Mouse (Mus musculus): ENCODE measurements at regions not wholly inside any gene's neighbourhood (a gene's known extent, or its start where the extent isn't known, plus 50 kb on each side); places are given as distances from the start of the nearest gene placed in this dataset.

- peak; percentile 22 for DNase-seq (ENCODE audit: low read depth)
Observed at GRCm38 (mm10) chr7:115233850-115234436, 490.4 kb downstream of the Insc start.

DNA sequence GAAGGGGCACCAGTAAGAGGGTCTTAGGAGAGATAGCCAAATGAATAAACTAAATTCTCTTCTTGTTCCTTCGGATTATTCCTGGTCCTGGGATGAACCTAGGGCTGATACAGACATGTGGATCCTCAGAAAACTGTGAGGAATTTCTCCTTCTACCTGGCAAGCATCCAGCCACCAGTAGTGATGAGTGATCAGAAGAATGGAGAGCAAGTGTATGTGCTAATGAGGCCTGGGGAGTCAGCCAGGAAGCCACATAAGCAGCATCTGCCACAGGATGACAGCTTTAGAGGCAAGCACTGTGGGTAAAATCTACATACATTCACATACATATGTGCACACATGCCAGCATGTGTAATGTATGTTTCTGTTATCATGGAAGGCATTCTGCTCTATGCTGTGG, 493.6 kb downstream of the Insc start:
- DNase-seq (ENCODE audit: low read depth) = peak; percentile 79
- TF ChIP-seq POLR2A (IDR thresholded peaks at IDR 0.05; ENCODE audit: borderline replicate concordance, extremely low read depth, insufficient read depth, insufficient read length, poor library complexity, severe bottlenecking) = no peak
- no peak for TF ChIP-seq CTCF (IDR thresholded peaks at IDR 0.05; ENCODE audit: borderline replicate concordance, extremely low read depth, insufficient read depth, insufficient read length)

More at GRCm38 (mm10) chr7:115233850-115234436, 490.4 kb downstream of the Insc start:
- TF ChIP-seq POLR2A (IDR thresholded peaks at IDR 0.05; ENCODE audit: borderline replicate concordance, extremely low read depth, insufficient read depth, insufficient read length, poor library complexity, severe bottlenecking) (no peak), CTCF (IDR thresholded peaks at IDR 0.05; ENCODE audit: borderline replicate concordance, extremely low read depth, insufficient read depth, insufficient read length) (no peak)

- DNase-seq (ENCODE audit: low read depth) = no peak
- no peak for TF ChIP-seq CTCF (IDR thresholded peaks at IDR 0.05; ENCODE audit: borderline replicate concordance, extremely low read depth, insufficient read depth, insufficient read length)
- TF ChIP-seq POLR2A (IDR thresholded peaks at IDR 0.05; ENCODE audit: borderline replicate concordance, extremely low read depth, insufficient read depth, insufficient read length, poor library complexity, severe bottlenecking) = no peak
Observed at GRCm38 (mm10) chr7:115251591-115252369, 508.3 kb downstream of the Insc start.

- TF ChIP-seq POLR2A (IDR thresholded peaks at IDR 0.05; ENCODE audit: borderline replicate concordance, extremely low read depth, insufficient read depth, insufficient read length, poor library complexity, severe bottlenecking) (no peak), CTCF (IDR thresholded peaks at IDR 0.05; ENCODE audit: borderline replicate concordance, extremely low read depth, insufficient read depth, insufficient read length) (no peak)
- DNase-seq (ENCODE audit: low read depth) = no peak
Observed at GRCm38 (mm10) chr7:115252370-115252750, 508.9 kb downstream of the Insc start.

DNA sequence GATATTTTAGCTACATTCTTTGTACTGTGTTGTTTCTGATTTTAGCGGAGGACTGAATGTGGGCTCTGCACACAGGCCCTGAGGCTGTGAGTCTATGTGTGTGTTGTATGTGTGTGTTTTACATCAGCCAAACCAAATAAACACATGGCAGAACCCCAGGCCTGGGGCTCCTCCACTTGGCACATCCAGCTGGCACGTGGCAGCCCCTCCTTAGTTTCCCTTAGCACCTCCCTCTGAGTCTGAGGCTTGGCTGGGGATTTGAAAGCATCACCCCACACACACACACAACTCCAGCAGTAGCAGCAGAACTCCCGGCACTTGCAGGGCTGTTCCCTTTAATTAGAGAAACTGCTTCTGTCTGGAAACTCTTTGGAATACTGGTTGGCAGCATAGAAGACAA, 515.1 kb downstream of the Insc start:
- no peak for TF ChIP-seq CTCF (IDR thresholded peaks at IDR 0.05; ENCODE audit: borderline replicate concordance, extremely low read depth, insufficient read depth, insufficient read length)
- TF ChIP-seq POLR2A (IDR thresholded peaks at IDR 0.05; ENCODE audit: borderline replicate concordance, extremely low read depth, insufficient read depth, insufficient read length, poor library complexity, severe bottlenecking) = no peak
- peak; percentile 94 for DNase-seq (ENCODE audit: low read depth)

GRCm38 (mm10) chr7:115263082-115263481, 519.6 kb downstream of the Insc start:
- DNase-seq (ENCODE audit: low read depth) = no peak
- no peak for TF ChIP-seq POLR2A (IDR thresholded peaks at IDR 0.05; ENCODE audit: borderline replicate concordance, extremely low read depth, insufficient read depth, insufficient read length, poor library complexity, severe bottlenecking)
- TF ChIP-seq CTCF (IDR thresholded peaks at IDR 0.05; ENCODE audit: borderline replicate concordance, extremely low read depth, insufficient read depth, insufficient read length) = no peak

GRCm38 (mm10) chr7:115266141-115266540, 522.6 kb downstream of the Insc start:
- TF ChIP-seq POLR2A (IDR thresholded peaks at IDR 0.05; ENCODE audit: borderline replicate concordance, extremely low read depth, insufficient read depth, insufficient read length, poor library complexity, severe bottlenecking) (no peak), CTCF (IDR thresholded peaks at IDR 0.05; ENCODE audit: borderline replicate concordance, extremely low read depth, insufficient read depth, insufficient read length) (no peak)
- no peak for DNase-seq (ENCODE audit: low read depth)

DNA sequence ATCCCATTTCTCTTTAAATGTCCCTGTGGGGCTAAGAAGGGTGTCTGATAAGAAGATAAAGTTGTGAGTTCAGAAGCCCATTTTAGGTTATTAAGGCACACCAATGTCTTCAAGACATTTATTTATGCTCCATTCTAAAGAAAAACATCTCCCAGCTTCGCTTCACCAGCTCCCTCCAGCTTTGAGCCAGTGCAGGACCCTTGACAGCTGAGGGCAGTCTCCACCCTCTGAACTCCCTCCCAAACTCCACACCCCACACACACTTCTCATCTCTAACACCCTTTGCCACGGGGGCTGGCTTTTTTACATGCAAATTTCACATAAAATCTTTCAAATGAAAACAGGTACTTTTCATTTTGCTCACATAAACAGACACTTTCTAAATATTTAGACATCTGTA, 527.3 kb downstream of the Insc start:
- peak; percentile 12 for DNase-seq (ENCODE audit: low read depth)
- TF ChIP-seq POLR2A (IDR thresholded peaks at IDR 0.05; ENCODE audit: borderline replicate concordance, extremely low read depth, insufficient read depth, insufficient read length, poor library complexity, severe bottlenecking) (no peak), CTCF (IDR thresholded peaks at IDR 0.05; ENCODE audit: borderline replicate concordance, extremely low read depth, insufficient read depth, insufficient read length) (no peak)

- TF ChIP-seq POLR2A (IDR thresholded peaks at IDR 0.05; ENCODE audit: borderline replicate concordance, extremely low read depth, insufficient read depth, insufficient read length, poor library complexity, severe bottlenecking) (no peak), CTCF (IDR thresholded peaks at IDR 0.05; ENCODE audit: borderline replicate concordance, extremely low read depth, insufficient read depth, insufficient read length) (no peak)
- peak; percentile 41 for DNase-seq (ENCODE audit: low read depth)
Observed at GRCm38 (mm10) chr7:115274836-115275235, 531.3 kb downstream of the Insc start.

DNA sequence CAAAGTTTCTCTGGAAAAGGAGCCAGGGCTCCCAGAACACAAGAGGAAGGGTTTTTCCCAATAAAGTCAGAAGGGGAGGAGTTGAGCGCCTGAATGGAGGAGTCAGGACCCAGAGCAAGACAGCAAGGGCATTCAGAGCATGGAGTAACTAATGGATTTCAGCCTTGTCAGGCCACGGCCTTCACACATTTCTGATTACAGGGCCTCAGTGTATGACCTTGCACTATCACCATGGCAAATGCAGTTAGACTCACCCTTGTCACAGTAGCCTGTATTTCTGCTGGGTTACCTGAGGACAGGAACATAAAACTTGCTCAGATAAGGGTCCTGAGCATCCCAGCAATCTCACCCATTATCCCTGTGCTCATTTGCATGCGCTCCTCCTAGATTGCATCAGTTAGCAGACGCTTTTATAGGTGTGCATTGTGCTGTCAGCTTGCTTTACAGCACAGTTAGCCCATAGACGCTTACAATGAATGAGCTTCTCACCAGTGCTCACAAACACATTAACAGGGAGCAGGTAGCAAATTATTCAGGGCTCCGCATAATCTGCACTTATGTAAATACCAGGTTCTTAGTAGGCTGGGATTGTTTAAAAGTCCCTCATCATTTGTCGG, 547.4 kb downstream of the Insc start:
- TF ChIP-seq POLR2A (IDR thresholded peaks at IDR 0.05; ENCODE audit: borderline replicate concordance, extremely low read depth, insufficient read depth, insufficient read length, poor library complexity, severe bottlenecking) (no peak), CTCF (IDR thresholded peaks at IDR 0.05; ENCODE audit: borderline replicate concordance, extremely low read depth, insufficient read depth, insufficient read length) (no peak)
- peak; percentile 38 for DNase-seq (ENCODE audit: low read depth)

DNA sequence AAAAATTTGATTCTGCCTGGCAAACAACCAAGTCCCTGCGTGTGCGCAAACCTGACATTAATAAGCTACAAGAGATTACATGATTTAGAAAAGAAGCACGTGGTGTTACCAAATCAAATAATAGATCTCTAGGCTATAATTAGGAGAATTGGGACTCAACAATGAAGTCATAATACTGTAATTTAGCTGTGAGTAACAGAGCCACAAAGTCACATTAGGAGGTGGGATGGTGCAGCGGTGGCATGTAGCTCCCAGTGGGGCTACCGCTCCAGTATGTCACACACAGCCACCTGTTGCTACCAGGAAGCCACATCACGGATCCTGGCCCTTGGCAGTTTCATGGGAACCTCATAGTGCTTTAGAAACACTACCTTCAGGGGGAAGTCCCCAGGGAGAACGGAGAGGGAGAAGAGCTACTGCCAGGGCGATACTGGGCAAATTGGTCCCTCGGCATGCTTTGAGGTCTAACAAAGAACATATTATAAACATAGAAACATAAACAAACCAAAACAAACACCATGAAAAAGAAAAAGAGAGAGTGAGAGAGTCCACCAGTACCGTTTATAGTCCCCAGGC, 551.2 kb downstream of the Insc start:
- peak; percentile 47 for DNase-seq (ENCODE audit: low read depth)
- TF ChIP-seq CTCF (IDR thresholded peaks at IDR 0.05; ENCODE audit: borderline replicate concordance, extremely low read depth, insufficient read depth, insufficient read length) = no peak
- TF ChIP-seq POLR2A (IDR thresholded peaks at IDR 0.05; ENCODE audit: borderline replicate concordance, extremely low read depth, insufficient read depth, insufficient read length, poor library complexity, severe bottlenecking) = no peak

Data from brain, embryonic 14.5 days (tissue).